Mouse (Mus musculus) midbrain, embryonic 14.5 days (tissue): Measurements from ENCODE around the gene Gatad2b. TPM values are rescaled to one million over a fixed set of nuclear protein-coding genes. Genes with fewer than 3 reads are reported as not detected.

Experiments
- ATAC-seq: fragments of 200-750 bp; cut with Nextera tagmentation; 2 replicates; pipeline ENCODE4 v1.8.0; 2017; ENCODE audit warnings: moderate number of reproducible peaks, moderate library complexity; ENCODE audit not compliant: low FRiP score, low TSS enrichment
- DNase-seq: peaks from one replicate; pipeline ENCODE4 v3.0.0-alpha.2; 2015
- H3K27ac ChIP-seq: fragments of 300-500 bp; sonication (generic); replicated peaks from 2 replicates; pipeline ENCODE4 v1.5.1; 2014; ENCODE audit warnings: mild to moderate bottlenecking, low read depth, low read length, moderate library complexity
- H3K27me3 ChIP-seq: fragments of 300-500 bp; sonication (generic); 2 replicates; pipeline ENCODE4 v1.6.1; 2014; ENCODE audit warnings: low read length, control low read depth, mixed read lengths; ENCODE audit not compliant: control insufficient read depth, insufficient read depth
- H3K36me3 ChIP-seq: fragments of 300-500 bp; sonication (generic); 2 replicates; pipeline ENCODE4 v1.6.1; 2014; ENCODE audit warnings: low read length, control low read depth; ENCODE audit not compliant: control insufficient read depth, insufficient read depth
- H3K4me1 ChIP-seq: fragments of 300-500 bp; sonication (generic); 2 replicates; pipeline ENCODE4 v1.6.1; 2014; ENCODE audit warnings: mild to moderate bottlenecking, antibody characterized with exemption, low read length, control low read depth; ENCODE audit not compliant: control insufficient read depth, insufficient read depth
- H3K4me2 ChIP-seq: fragments of 300-500 bp; sonication (generic); 2 replicates; pipeline ENCODE4 v1.6.1; 2014; ENCODE audit warnings: mild to moderate bottlenecking, low read length, moderate library complexity
- H3K4me3 ChIP-seq: fragments of 300-500 bp; sonication (generic); replicated peaks from 2 replicates; pipeline ENCODE4 v1.5.1; 2014; ENCODE audit warnings: low read depth, low read length
- H3K9ac ChIP-seq: fragments of 300-500 bp; sonication (generic); replicated peaks from 2 replicates; pipeline ENCODE4 v1.6.1; 2014; ENCODE audit warnings: mild to moderate bottlenecking, low read length, moderate library complexity
- H3K9me3 ChIP-seq: fragments of 300-500 bp; sonication (generic); 2 replicates; pipeline ENCODE4 v1.6.1; 2016; ENCODE audit warnings: low read length, control low read depth, mixed read lengths; ENCODE audit not compliant: control insufficient read depth
- WGBS: fragments of 180-500 bp; shearing (Covaris S2); extraction: QIAGEN DNeasy Blood & Tissue Kit; methylation state at CpG from one replicate; pipeline ENCODE4 v1.1.7; 2014; 5-methylcytosine and 5-hydroxymethylcytosine counted together
- polyA plus RNA-seq: library from polyadenylated mRNA; unstranded; fragments of >200 nt; fragmentation: Nextera tagmentation; extraction: Ambion mirVana; gene quantifications from 2 replicates; pipeline ENCODE4 v1.2.1, GENCODE M21; 2014

Gene Gatad2b
- polyA plus RNA-seq, 1 experiment from 2014 or later = 16.0 TPM

- no peak overlapping the region for H3K27ac ChIP-seq
- H3K36me3 ChIP-seq = no peaks in the 10 kb centered on the region
- 85% methylated on average over 4 of the region's 4 CpGs for WGBS
- H3K4me2 ChIP-seq = no peak overlapping the region
- no peak overlapping the region for H3K9ac ChIP-seq
- no peaks in the 10 kb centered on the region for H3K4me1 ChIP-seq
- no peak for ATAC-seq
- no peak for DNase-seq
- no peaks in the 10 kb centered on the region for H3K27me3 ChIP-seq
- H3K4me3 ChIP-seq = no peak overlapping the region
- no peaks in the 10 kb centered on the region for H3K9me3 ChIP-seq
These were observed 81.4 kb downstream of the Gatad2b start for GRCm38 (mm10) chr3:90374368-90374767.

- no peak overlapping the region for H3K27ac ChIP-seq
- ATAC-seq (no peak), DNase-seq (no peak)
- no peaks in the 10 kb centered on the region for H3K27me3 ChIP-seq
- no peaks in the 10 kb centered on the region for H3K9me3 ChIP-seq
- WGBS = 7% methylated on average over 3 of the region's 3 CpGs
- H3K36me3 ChIP-seq = no peaks in the 10 kb centered on the region
- 0 out of 2 replicates have a peak overlapping the region, but pooled peaks have one; percentile 0 for H3K9ac ChIP-seq
- H3K4me2 ChIP-seq = no peak overlapping the region
- H3K4me1 ChIP-seq = no peaks in the 10 kb centered on the region
- H3K4me3 ChIP-seq = no peak overlapping the region
These were observed 82.7 kb downstream of the Gatad2b start for GRCm38 (mm10) chr3:90375562-90376246.

GRCm38 (mm10) chr3:90376247-90376585, 83.2 kb downstream of the Gatad2b start:
- no peak for ATAC-seq
- Histone ChIP-seq H3K4me1 (no peaks in the 10 kb centered on the region), H3K9ac (no peak overlapping the region), H3K4me3 (no peak overlapping the region), H3K36me3 (no peaks in the 10 kb centered on the region), H3K4me2 (no peak overlapping the region), H3K9me3 (no peaks in the 10 kb centered on the region), H3K27me3 (no peaks in the 10 kb centered on the region), H3K27ac (no peak overlapping the region)
- no peak for DNase-seq
- 11% methylated on average over 1 of the region's 1 CpGs for WGBS

- H3K36me3 ChIP-seq = no peaks in the 10 kb centered on the region
- ATAC-seq = no peak
- H3K4me1 ChIP-seq = no peaks in the 10 kb centered on the region
- WGBS = 83% methylated on average over 5 of the region's 5 CpGs
- H3K27me3 ChIP-seq = no peaks in the 10 kb centered on the region
- H3K9ac ChIP-seq = no peak overlapping the region
- H3K4me2 ChIP-seq = no peak overlapping the region
- no peak overlapping the region for H3K4me3 ChIP-seq
- DNase-seq = no peak
- no peak overlapping the region for H3K27ac ChIP-seq
- H3K9me3 ChIP-seq = no peaks in the 10 kb centered on the region
These were observed 85.5 kb downstream of the Gatad2b start for GRCm38 (mm10) chr3:90378496-90378895.

- Histone ChIP-seq H3K4me3 (no peak overlapping the region), H3K27me3 (no peaks in the 10 kb centered on the region), H3K4me2 (no peak overlapping the region), H3K9me3 (no peaks in the 10 kb centered on the region), H3K9ac (no peak overlapping the region), H3K27ac (no peak overlapping the region), H3K36me3 (peaks cover 13% of the 10 kb centered on the region; the same call in 1 of the 2 replicates), H3K4me1 (peaks cover under 1% of the 10 kb centered on the region; the same call in 1 of the 2 replicates)
- no peak for ATAC-seq
- 75% methylated on average over 11 of the region's 11 CpGs for WGBS
- DNase-seq = no peak
These were observed 88.7 kb downstream of the Gatad2b start for GRCm38 (mm10) chr3:90381727-90382126.

- no peaks in the 10 kb centered on the region for H3K9me3 ChIP-seq
- peaks cover 20% of the 10 kb centered on the region for H3K4me1 ChIP-seq
- H3K9ac ChIP-seq = no peak overlapping the region
- no peak overlapping the region for H3K4me3 ChIP-seq
- peaks cover 17% of the 10 kb centered on the region; the same call in 1 of the 2 replicates for H3K36me3 ChIP-seq
- H3K27ac ChIP-seq = no peak overlapping the region
- DNase-seq (no peak), ATAC-seq (no peak)
- H3K27me3 ChIP-seq = no peaks in the 10 kb centered on the region
- WGBS = 88% methylated on average over 4 of the region's 4 CpGs
- H3K4me2 ChIP-seq = no peak overlapping the region
These were observed 90.7 kb downstream of the Gatad2b start for GRCm38 (mm10) chr3:90383690-90384089.

GRCm38 (mm10) chr3:90384851-90385375, 91.9 kb downstream of the Gatad2b start:
- 83% methylated on average over 7 of the region's 7 CpGs for WGBS

GRCm38 (mm10) chr3:90386817-90387216, 93.8 kb downstream of the Gatad2b start:
- Histone ChIP-seq H3K4me1 (peaks cover 29% of the 10 kb centered on the region), H3K36me3 (peaks cover 31% of the 10 kb centered on the region), H3K9ac (0 out of 2 replicates have a peak overlapping the region, but pooled peaks have one; percentile 24), H3K27ac (no peak overlapping the region), H3K27me3 (no peaks in the 10 kb centered on the region), H3K4me3 (no peak overlapping the region), H3K4me2 (peak overlapping the region; percentile 85; the same call in 1 of the 2 replicates), H3K9me3 (no peaks in the 10 kb centered on the region)
- WGBS = 93% methylated on average over 10 of the region's 10 CpGs
- ATAC-seq = no peak
- DNase-seq = no peak

More at GRCm38 (mm10) chr3:90384851-90385375, 91.9 kb downstream of the Gatad2b start:
- H3K4me2 ChIP-seq = no peak overlapping the region
- ATAC-seq = no peak
- H3K27me3 ChIP-seq = no peaks in the 10 kb centered on the region
- H3K27ac ChIP-seq = no peak overlapping the region
- H3K4me3 ChIP-seq = no peak overlapping the region
- H3K9ac ChIP-seq = no peak overlapping the region
- peaks cover 21% of the 10 kb centered on the region for H3K4me1 ChIP-seq
- peaks cover 17% of the 10 kb centered on the region; the same call in 1 of the 2 replicates for H3K36me3 ChIP-seq
- no peaks in the 10 kb centered on the region for H3K9me3 ChIP-seq
- no peak for DNase-seq

- Histone ChIP-seq H3K27ac (no peak overlapping the region), H3K27me3 (no peaks in the 10 kb centered on the region), H3K36me3 (peaks cover 38% of the 10 kb centered on the region), H3K9me3 (no peaks in the 10 kb centered on the region), H3K4me3 (peak overlapping the region; percentile 70; the same call in 1 of the 2 replicates), H3K9ac (peak overlapping the region; percentile 88; the same call in 1 of the 2 replicates), H3K4me1 (peaks cover 29% of the 10 kb centered on the region), H3K4me2 (peak overlapping the region; percentile 85)
- DNase-seq (peak; percentile 19), ATAC-seq (no peak)
- whole genome bisulfite sequencing = 76% methylated on average over 11 of the region's 11 CpGs
These were observed 94.5 kb downstream of the Gatad2b start for GRCm38 (mm10) chr3:90387483-90387882.
